Mouse (Mus musculus): ENCODE data around the gene Gpr89. TPM values are rescaled to one million over a fixed set of nuclear protein-coding genes. Genes with fewer than 3 reads are reported as not detected.

Gene Gpr89
- polyA plus RNA-seq, 1 experiment from 2014 or later, result 34.1 TPM

DNA sequence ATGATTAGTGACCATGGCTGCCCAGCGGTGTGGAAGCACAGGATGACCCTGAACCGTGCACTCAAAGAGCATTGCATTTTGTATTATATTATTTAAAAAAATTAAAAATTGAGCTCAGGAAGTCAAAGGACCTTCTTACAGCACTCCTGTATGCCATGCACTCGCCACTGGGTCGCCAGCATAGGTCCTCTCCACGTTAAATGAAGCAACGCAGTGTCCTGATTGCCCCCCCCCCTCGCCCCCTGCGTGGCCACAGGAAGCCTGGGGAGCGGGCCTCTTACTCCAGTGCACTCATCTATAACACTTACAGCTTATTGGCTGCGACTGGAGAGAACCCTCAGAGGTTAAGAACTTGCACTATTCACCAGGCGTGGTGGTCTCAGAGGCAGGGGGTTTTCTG is 79.9 kb downstream of the Gpr89 start:
- Histone ChIP-seq H3K4me2 (ENCODE audit: low read depth) (no peak overlapping the region), H3K4me1 (ENCODE audit: control insufficient read depth, insufficient read depth, low read length) (no peaks in the 10 kb centered on the region), H3K27me3 (ENCODE audit: control insufficient read depth, insufficient read depth, low read length) (no peaks in the 10 kb centered on the region), H3K27ac (ENCODE audit: low read depth, low read length) (no peak overlapping the region), H3K4me3 (ENCODE audit: low read depth, low read length) (no peak overlapping the region), H3K9me3 (ENCODE audit: control insufficient read depth, low read length) (no peaks in the 10 kb centered on the region), H3K36me3 (ENCODE audit: control insufficient read depth, insufficient read depth, low read length) (no peaks in the 10 kb centered on the region), H3K9ac (ENCODE audit: low read length) (no peak overlapping the region)
- no peak for DNase-seq (ENCODE audit: low spot score)
- no peak for ATAC-seq (ENCODE audit: insufficient read depth, low FRiP score, low TSS enrichment)
- 54% methylated on average over 11 of the region's 11 CpGs for WGBS

DNA sequence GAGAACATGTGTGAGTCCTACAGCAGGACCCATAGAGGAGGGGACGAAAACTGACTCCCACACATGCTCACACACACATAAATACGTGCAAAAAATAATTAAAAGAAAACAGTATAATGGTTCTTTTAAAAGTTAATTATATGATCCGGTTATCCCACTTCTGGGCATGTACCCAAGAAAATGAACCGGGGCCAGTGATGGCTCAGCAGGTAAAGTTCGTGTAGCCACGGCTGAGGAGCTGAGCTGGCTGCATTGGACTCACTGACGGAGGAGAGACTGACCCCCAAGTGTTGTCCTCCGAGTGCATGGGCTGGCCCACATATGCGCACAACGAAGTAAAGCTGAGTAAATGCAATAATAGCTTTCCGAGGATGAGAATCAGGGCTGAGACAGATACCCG is 80.5 kb downstream of the Gpr89 start:
- Histone ChIP-seq H3K36me3 (ENCODE audit: control insufficient read depth, insufficient read depth, low read length) (no peaks in the 10 kb centered on the region), H3K4me3 (ENCODE audit: low read depth, low read length) (no peak overlapping the region), H3K27me3 (ENCODE audit: control insufficient read depth, insufficient read depth, low read length) (no peaks in the 10 kb centered on the region), H3K4me1 (ENCODE audit: control insufficient read depth, insufficient read depth, low read length) (no peaks in the 10 kb centered on the region), H3K9ac (ENCODE audit: low read length) (no peak overlapping the region), H3K27ac (ENCODE audit: low read depth, low read length) (no peak overlapping the region), H3K4me2 (ENCODE audit: low read depth) (no peak overlapping the region), H3K9me3 (ENCODE audit: control insufficient read depth, low read length) (no peaks in the 10 kb centered on the region)
- WGBS, result 85% methylated on average over 12 of the region's 12 CpGs
- DNase-seq (ENCODE audit: low spot score) (no peak), ATAC-seq (ENCODE audit: insufficient read depth, low FRiP score, low TSS enrichment) (no peak)

DNA sequence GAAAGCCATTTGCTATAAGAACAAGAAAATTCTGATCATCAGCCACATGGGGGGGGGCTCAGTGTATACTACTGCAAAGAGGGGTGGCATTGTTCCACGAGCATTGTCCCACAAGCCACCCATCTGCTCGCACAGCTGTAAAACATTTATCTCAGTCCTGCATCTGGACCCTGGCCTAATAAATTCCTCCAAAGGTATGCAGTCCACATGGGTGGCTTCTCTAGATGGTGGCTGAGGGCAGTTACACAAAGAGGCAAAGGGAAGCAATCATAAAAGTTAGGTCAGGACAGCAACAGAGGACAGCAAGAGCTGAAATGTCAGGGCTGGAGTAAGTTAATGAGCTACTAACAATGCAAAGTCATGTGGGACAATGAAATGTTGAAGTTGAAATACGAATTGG is 81.4 kb downstream of the Gpr89 start:
- 27% methylated on average over 3 of the region's 3 CpGs for WGBS

DNA sequence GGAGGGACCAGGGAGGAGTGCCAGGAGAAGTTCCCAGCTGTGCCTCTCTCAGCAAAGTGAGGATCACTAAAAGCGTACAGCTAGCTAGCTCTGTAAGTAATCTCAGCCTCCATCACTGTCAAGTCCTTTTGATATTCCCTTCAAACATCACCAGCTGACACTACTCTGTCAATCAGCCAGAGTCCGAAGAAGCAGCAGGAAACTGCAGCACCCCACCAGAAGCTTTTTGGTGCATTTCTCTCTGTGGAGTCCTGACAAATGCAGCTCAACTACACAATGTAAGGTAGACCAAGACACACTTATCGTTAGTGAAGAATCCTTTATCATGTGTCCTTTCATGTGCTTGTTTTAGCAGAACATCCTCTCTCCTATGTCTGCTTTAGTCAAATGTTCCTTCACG is 83.6 kb downstream of the Gpr89 start:
- no peaks in the 10 kb centered on the region for H3K9me3 ChIP-seq (ENCODE audit: control insufficient read depth, low read length)
- no peak overlapping the region for H3K9ac ChIP-seq (ENCODE audit: low read length)
- no peaks in the 10 kb centered on the region for H3K36me3 ChIP-seq (ENCODE audit: control insufficient read depth, insufficient read depth, low read length)
- ATAC-seq (ENCODE audit: insufficient read depth, low FRiP score, low TSS enrichment), result no peak
- no peaks in the 10 kb centered on the region for H3K27me3 ChIP-seq (ENCODE audit: control insufficient read depth, insufficient read depth, low read length)
- H3K4me3 ChIP-seq (ENCODE audit: low read depth, low read length), result no peak overlapping the region
- 89% methylated on average over 4 of the region's 4 CpGs for WGBS
- no peaks in the 10 kb centered on the region for H3K4me1 ChIP-seq (ENCODE audit: control insufficient read depth, insufficient read depth, low read length)
- no peak overlapping the region for H3K27ac ChIP-seq (ENCODE audit: low read depth, low read length)
- no peak overlapping the region for H3K4me2 ChIP-seq (ENCODE audit: low read depth)
- no peak for DNase-seq (ENCODE audit: low spot score)

More for the DNA sequence above, 81.4 kb downstream of the Gpr89 start:
- no peaks in the 10 kb centered on the region for H3K4me1 ChIP-seq (ENCODE audit: control insufficient read depth, insufficient read depth, low read length)
- H3K36me3 ChIP-seq (ENCODE audit: control insufficient read depth, insufficient read depth, low read length), result no peaks in the 10 kb centered on the region
- H3K9ac ChIP-seq (ENCODE audit: low read length), result no peak overlapping the region
- DNase-seq (ENCODE audit: low spot score) (no peak), ATAC-seq (ENCODE audit: insufficient read depth, low FRiP score, low TSS enrichment) (no peak)
- no peak overlapping the region for H3K4me2 ChIP-seq (ENCODE audit: low read depth)
- H3K4me3 ChIP-seq (ENCODE audit: low read depth, low read length), result no peak overlapping the region
- no peaks in the 10 kb centered on the region for H3K9me3 ChIP-seq (ENCODE audit: control insufficient read depth, low read length)
- H3K27ac ChIP-seq (ENCODE audit: low read depth, low read length), result no peak overlapping the region
- no peaks in the 10 kb centered on the region for H3K27me3 ChIP-seq (ENCODE audit: control insufficient read depth, insufficient read depth, low read length)

DNA sequence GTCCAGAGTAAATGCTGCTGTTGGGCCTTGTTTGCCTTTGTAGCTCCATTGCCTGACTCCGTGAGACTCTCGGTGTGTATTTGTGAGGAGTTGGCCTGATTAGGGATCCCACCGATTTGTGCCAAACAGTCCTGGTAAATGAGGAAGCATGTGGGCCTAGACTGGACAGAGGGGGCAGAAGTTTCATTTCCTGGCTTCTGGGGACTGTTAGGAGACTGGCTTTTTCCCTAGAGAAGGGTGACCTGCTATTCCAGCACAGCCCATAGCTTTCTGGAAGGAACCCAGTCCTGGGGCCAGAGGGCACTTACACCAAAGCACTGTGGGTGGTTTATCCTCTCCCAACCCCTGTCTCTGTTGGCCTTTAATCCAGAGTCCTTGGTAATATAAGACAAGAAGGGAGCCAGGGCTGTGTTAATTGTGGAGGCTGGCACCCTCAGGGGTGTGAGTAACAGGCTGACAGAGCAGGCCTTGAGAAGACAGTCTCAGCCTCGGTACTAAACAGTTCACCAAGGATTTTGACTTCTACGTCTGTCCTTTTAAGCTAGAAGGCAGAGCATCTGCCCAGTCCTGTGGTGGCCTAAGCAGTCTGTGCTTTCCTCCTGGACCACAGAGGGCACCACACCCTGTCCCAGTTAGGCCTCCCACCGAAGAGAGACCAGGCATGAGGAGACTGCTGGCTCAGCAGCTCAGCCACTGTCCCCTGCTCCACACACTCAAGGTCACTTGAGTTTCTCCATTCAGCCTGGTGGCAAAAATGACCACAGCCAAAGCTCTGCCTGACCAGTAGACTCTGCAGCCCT is 84.8 kb downstream of the Gpr89 start:
- Histone ChIP-seq H3K4me2 (ENCODE audit: low read depth) (no peak overlapping the region), H3K27me3 (ENCODE audit: control insufficient read depth, insufficient read depth, low read length) (no peaks in the 10 kb centered on the region), H3K4me3 (ENCODE audit: low read depth, low read length) (no peak overlapping the region), H3K36me3 (ENCODE audit: control insufficient read depth, insufficient read depth, low read length) (no peaks in the 10 kb centered on the region), H3K4me1 (ENCODE audit: control insufficient read depth, insufficient read depth, low read length) (no peaks in the 10 kb centered on the region), H3K9ac (ENCODE audit: low read length) (no peak overlapping the region), H3K27ac (ENCODE audit: low read depth, low read length) (no peak overlapping the region), H3K9me3 (ENCODE audit: control insufficient read depth, low read length) (no peaks in the 10 kb centered on the region)
- ATAC-seq (ENCODE audit: insufficient read depth, low FRiP score, low TSS enrichment) (no peak), DNase-seq (ENCODE audit: low spot score) (no peak)
- 75% methylated on average over 6 of the region's 6 CpGs for WGBS

Other genes with a start within 250 kb of the Gpr89 start
- gene Ankrd35, start 235.2 kb downstream of the Gpr89 start, polyA plus RNA-seq (2014; fragmentation: Nextera tagmentation; extraction: Ambion mirVana), result 0.11 and 0.16 TPM in 2 replicates
- gene Pias3, start 209.0 kb downstream of the Gpr89 start, polyA plus RNA-seq (2014; fragmentation: Nextera tagmentation; extraction: Ambion mirVana), result 30.3 and 35.2 TPM in 2 replicates
- 12.7 and 14.3 TPM in 2 replicates for gene Nudt17, start 196.8 kb downstream of the Gpr89 start, polyA plus RNA-seq (2014; fragmentation: Nextera tagmentation; extraction: Ambion mirVana)
- 38.4 and 43.7 TPM in 2 replicates for gene Polr3c, start 177.7 kb downstream of the Gpr89 start, polyA plus RNA-seq (2014; fragmentation: Nextera tagmentation; extraction: Ambion mirVana)
- gene Rnf115, start 177.7 kb downstream of the Gpr89 start, polyA plus RNA-seq (2014; fragmentation: Nextera tagmentation; extraction: Ambion mirVana), result 79.6 and 81.6 TPM in 2 replicates
- gene Pdzk1, start 76.1 kb downstream of the Gpr89 start, polyA plus RNA-seq (2014; fragmentation: Nextera tagmentation; extraction: Ambion mirVana), result 0.18 TPM in 1 of 2 replicates, not detected in the other
- 0.15 TPM in 1 of 2 replicates, not detected in the other for gene Cd160, start 76.0 kb downstream of the Gpr89 start, polyA plus RNA-seq (2014; fragmentation: Nextera tagmentation; extraction: Ambion mirVana)
- 3.5 and 5.7 TPM in 2 replicates for gene Gja5, start 653 bp downstream of the Gpr89 start, polyA plus RNA-seq (2014; fragmentation: Nextera tagmentation; extraction: Ambion mirVana)
- not detected in 2 replicates for gene Gja8, start 20.7 kb upstream of the Gpr89 start, polyA plus RNA-seq (2014; fragmentation: Nextera tagmentation; extraction: Ambion mirVana)